Mouse (Mus musculus) splenic B cell, adult 2 months (primary cell): ENCODE measurements around the gene Susd1.

Experiments used
- DNase-seq: peaks from one replicate; pipeline ENCODE4 v3.0.0-alpha.2; 2011; ENCODE audit warnings: low read depth, low spot score
- H3K27me3 ChIP-seq: 2 replicates; pipeline ENCODE4 v1.6.1; 2012; ENCODE audit warnings: mild to moderate bottlenecking, low read length, moderate library complexity, mixed read lengths; ENCODE audit not compliant: control insufficient read depth, poor library complexity, insufficient read depth, severe bottlenecking
- H3K36me3 ChIP-seq: 2 replicates; pipeline ENCODE4 v1.6.1; 2012; ENCODE audit warnings: mild to moderate bottlenecking, low read length, moderate library complexity, mixed read lengths; ENCODE audit not compliant: control insufficient read depth, poor library complexity, insufficient read depth, severe bottlenecking

Susd1 gene

DNA sequence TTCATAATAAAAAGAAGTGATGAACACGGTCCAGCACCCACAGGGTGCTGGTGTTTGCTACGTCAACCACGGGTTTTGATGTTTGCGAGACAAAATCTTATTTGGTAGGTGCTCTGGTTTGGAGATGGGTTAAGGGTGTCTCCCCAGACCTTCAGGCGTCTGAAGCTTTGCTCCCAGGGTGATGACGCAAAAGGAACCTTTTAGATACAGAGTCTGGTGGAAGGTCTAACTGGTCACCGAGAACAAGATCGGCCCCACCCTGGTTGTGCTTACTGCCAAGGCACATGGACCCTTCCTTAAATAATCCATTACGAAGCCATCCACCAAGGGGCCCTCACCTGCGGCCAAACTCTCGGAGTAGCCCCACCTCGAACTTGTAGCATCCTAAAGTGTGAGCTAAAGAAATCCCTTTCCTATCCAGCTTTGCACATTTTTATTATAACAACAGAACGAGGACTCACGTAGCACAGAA is 105.0 kb downstream of the Susd1 start:
- DNase-seq = no peak

GRCm38 (mm10) chr4:59332691-59333423 is 105.6 kb downstream of the Susd1 start:
- DNase-seq = no peak
- Histone ChIP-seq H3K27me3 (no peaks in the 10 kb centered on the region), H3K36me3 (no peaks in the 10 kb centered on the region)

More for the DNA sequence above, 105.0 kb downstream of the Susd1 start:
- H3K36me3 ChIP-seq = no peaks in the 10 kb centered on the region
- no peaks in the 10 kb centered on the region for H3K27me3 ChIP-seq

DNA sequence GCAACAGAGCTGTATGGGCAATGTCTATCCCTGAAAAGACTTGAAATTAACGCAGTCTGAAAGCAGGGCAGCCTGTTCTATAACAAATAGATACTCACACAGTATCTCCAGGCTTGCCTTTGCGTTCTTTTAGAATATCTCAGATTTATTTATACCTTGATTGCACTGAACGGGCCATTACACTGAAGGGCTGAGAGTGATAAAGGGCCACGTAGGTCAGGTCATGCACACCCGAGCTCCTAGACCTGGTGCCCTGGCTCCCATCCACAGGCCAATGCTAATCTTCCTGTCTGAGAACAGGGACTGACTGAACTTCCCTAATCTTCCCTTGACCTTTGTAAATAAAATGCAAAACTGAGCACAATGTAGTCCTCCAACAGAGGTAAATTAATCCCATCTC is 106.3 kb downstream of the Susd1 start:
- DNase-seq = no peak
- Histone ChIP-seq H3K27me3 (no peaks in the 10 kb centered on the region), H3K36me3 (no peaks in the 10 kb centered on the region)

- Histone ChIP-seq H3K36me3 (no peaks in the 10 kb centered on the region), H3K27me3 (no peaks in the 10 kb centered on the region)
- peak; percentile 95 for DNase-seq
Measured at GRCm38 (mm10) chr4:59331633-59332032, 106.8 kb downstream of the Susd1 start.

DNA sequence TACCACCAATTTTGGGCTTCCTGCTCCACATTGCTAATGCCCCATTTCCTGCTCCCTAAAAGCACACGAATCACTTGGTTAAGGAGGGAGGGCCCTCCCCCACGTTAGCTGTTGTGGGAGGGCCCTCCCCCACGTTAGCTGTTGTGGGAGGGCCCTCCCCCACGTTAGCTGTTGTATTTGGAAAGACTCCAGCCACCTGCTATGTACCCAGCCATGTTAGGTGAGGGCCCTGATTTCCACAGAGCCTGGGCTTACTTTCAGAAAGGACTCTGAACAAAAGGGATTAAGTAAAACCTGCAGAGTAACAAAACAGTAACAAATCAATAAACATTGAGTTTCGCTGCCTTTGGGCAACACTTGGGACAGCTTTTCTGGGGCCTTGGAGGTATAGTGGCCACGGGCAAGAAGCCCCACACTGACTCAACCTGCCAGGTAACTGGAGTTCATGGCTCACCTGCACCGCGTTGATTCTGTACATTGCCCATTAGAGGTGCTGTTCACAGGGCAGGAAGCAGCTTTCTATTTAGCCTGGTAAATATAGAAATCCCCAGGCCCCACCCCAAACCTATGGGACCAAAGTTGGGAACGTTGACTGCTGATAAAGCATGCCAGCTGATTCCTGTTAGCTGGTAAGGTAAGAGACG is 107.3 kb downstream of the Susd1 start:
- no peaks in the 10 kb centered on the region for H3K27me3 ChIP-seq
- DNase-seq = no peak
- no peaks in the 10 kb centered on the region for H3K36me3 ChIP-seq

DNA sequence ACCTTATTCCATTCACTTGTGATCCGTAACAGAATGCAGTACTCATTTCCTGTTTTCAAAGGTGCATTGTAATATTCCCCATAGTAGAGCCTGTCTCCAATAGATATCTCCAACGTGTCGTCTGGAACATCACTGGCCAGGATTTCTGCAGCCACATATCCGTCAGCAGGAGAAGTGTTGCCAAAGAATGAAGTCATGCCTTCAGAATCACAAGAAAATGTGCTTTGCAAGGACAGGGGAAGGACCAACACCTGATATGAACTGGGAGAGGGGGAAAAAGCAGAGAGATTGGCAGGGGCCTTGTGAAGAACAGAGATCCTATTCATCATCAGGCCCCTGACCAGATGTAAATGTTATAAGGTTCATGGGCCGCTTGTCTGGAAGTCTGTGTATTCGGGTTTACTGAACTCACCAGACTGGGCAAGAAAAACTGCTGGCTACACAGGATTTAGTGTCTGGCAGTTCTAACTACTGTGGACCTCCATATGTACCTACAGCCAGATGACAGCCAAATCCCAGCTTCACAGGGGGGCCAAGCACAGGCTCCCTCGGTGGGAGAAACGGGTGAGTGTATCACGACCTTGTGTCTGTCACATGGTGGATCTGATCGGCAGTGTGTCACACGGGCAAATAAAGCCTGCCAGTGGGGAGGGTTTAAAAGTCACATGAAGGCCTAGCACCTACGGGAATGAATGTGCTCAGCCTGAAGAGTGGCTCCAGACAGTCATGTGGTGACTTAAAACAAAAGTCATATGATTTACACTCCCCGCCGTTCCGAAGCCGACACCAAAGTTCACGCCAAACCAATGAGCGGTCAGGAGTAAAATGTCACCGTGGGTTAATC is 108.8 kb downstream of the Susd1 start:
- DNase-seq = no peak
- no peaks in the 10 kb centered on the region for H3K36me3 ChIP-seq
- H3K27me3 ChIP-seq = no peaks in the 10 kb centered on the region

- DNase-seq = no peak
- no peaks in the 10 kb centered on the region for H3K27me3 ChIP-seq
- no peaks in the 10 kb centered on the region for H3K36me3 ChIP-seq
Measured at GRCm38 (mm10) chr4:59328821-59329220, 109.6 kb downstream of the Susd1 start.

DNA sequence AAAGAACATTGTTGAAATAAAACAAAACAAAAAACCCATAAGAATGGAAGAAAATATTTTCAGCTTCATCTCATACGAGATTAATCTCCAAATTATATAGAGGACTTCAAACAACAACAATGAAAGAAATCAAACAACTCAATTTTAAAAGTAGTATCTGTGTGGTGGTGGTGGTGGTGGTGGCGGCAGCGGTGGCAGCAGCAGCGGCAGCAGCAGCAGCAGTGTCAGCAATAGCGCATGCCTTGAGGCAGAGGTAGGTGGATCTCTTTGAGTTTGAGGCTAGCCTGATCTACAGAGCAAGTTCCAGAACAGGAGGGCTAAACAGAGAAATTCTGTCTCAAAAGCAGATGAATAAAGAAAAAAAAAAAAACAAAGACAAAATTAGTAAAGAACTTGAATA is 110.4 kb downstream of the Susd1 start:
- Histone ChIP-seq H3K36me3 (no peaks in the 10 kb centered on the region; the same call in 1 of the 2 replicates), H3K27me3 (no peaks in the 10 kb centered on the region)
- no peak for DNase-seq

- H3K36me3 ChIP-seq = no peaks in the 10 kb centered on the region; the same call in 1 of the 2 replicates
- no peak for DNase-seq
- H3K27me3 ChIP-seq = no peaks in the 10 kb centered on the region
Measured at GRCm38 (mm10) chr4:59326031-59326760, 112.2 kb downstream of the Susd1 start.

GRCm38 (mm10) chr4:59324317-59324716 is 114.1 kb downstream of the Susd1 start:
- DNase-seq = no peak
- Histone ChIP-seq H3K27me3 (no peaks in the 10 kb centered on the region), H3K36me3 (no peaks in the 10 kb centered on the region; the same call in 1 of the 2 replicates)

GRCm38 (mm10) chr4:59323231-59323651 is 115.2 kb downstream of the Susd1 start:
- H3K36me3 ChIP-seq = no peaks in the 10 kb centered on the region; the same call in 1 of the 2 replicates
- H3K27me3 ChIP-seq = no peaks in the 10 kb centered on the region
- no peak for DNase-seq

DNA sequence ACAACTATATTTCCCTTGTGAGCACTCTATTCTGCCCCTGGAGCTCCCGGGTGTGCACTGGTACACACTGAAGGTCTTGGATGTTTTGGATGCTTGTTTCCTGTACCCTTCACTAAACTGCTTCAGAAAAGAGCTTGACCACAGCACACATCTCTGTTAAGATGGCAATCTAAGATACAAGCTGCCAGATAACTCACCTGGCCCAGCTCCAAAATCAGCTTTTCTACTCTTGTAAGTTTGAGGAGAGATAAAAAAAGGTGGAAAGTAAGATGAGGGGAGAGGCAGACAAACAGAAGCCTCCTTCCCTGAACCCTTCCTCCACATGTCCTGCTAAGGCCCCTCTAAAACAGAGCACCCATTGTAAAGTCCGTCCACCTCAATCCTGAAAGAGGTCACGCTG is 115.7 kb downstream of the Susd1 start:
- no peaks in the 10 kb centered on the region for H3K27me3 ChIP-seq
- no peak for DNase-seq
- H3K36me3 ChIP-seq = no peaks in the 10 kb centered on the region; the same call in 1 of the 2 replicates

DNA sequence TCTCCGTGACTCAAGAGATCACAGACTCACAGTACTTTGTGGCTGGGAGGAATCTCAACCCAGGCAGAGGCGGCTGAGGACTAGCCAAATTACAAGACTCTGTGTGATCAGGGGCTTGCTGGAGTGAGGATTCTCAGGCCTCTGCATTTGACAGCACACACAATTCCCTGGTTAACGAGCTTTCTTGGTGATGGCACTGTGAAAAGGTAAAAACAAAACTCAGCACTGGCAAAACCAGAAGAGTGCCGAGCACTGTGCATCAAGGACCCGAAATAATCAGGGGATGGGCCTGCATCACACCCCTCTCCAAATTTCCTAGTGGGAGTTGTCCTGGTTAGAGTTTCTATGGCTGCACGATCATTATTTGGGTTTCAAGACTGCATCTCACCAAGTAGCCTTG is 116.4 kb downstream of the Susd1 start:
- DNase-seq = no peak
- Histone ChIP-seq H3K36me3 (no peaks in the 10 kb centered on the region; the same call in 1 of the 2 replicates), H3K27me3 (no peaks in the 10 kb centered on the region)
